Mouse (Mus musculus) heart, embryonic 14.5 days (tissue): ENCODE data around the gene Slc2a12. TPM values are rescaled to one million over a fixed set of nuclear protein-coding genes. Genes with fewer than 3 reads are reported as not detected.
A peak's percentile ranks its signal among the peaks of the same experiment; 100 is the strongest.

ENCODE experiments used
- ATAC-seq: fragments of 200-750 bp; cut with Nextera tagmentation; 2 replicates; pipeline ENCODE4 v1.8.0; 2017; ENCODE audit warnings: low read depth, moderate TSS enrichment; ENCODE audit not compliant: insufficient number of reproducible peaks, insufficient read depth, low FRiP score
- H3K27ac ChIP-seq, 2 experiments: fragments of 200-500 bp in 1 of 2; fragments of 300-500 bp in 1 of 2; sonication (generic) in 1 of 2; replicated peaks in 1 of 2; 2 replicates each; pipeline ENCODE4 v1.5.1; 2012 to 2014; ENCODE audit warnings: low read depth in 2 of 2, low read length in 2 of 2, control low read depth in 1 of 2, mild to moderate bottlenecking in 1 of 2, mixed read lengths in 1 of 2; ENCODE audit not compliant: control insufficient read depth in 1 of 2, insufficient read depth in 1 of 2
- H3K27me3 ChIP-seq: fragments of 300-500 bp; sonication (generic); 2 replicates; pipeline ENCODE4 v1.6.1; 2014; ENCODE audit warnings: mild to moderate bottlenecking, low read length, control low read depth; ENCODE audit not compliant: control insufficient read depth, insufficient read depth
- H3K36me3 ChIP-seq: fragments of 300-500 bp; sonication (generic); 2 replicates; pipeline ENCODE4 v1.6.1; 2014; ENCODE audit warnings: mild to moderate bottlenecking, control low read depth, low read length, mixed read lengths; ENCODE audit not compliant: control insufficient read depth, insufficient read depth
- H3K4me1 ChIP-seq, 2 experiments: fragments of 200-500 bp in 1 of 2; fragments of 300-500 bp in 1 of 2; sonication (generic) in 1 of 2; 2 replicates each; pipeline ENCODE4 v1.6.1; 2012 to 2014; ENCODE audit warnings: low read length in 2 of 2, control low read depth in 1 of 2, mixed read lengths in 1 of 2; ENCODE audit not compliant: control insufficient read depth in 2 of 2, insufficient read depth in 2 of 2
- H3K4me2 ChIP-seq: fragments of 300-500 bp; sonication (generic); 2 replicates; pipeline ENCODE4 v1.6.1; 2014; ENCODE audit warnings: mild to moderate bottlenecking, low read length
- H3K4me3 ChIP-seq, 2 experiments: fragments of 200-500 bp in 1 of 2; fragments of 300-500 bp in 1 of 2; sonication (generic) in 1 of 2; 2 replicates each; pipeline ENCODE4 v1.5.1; 2012 to 2014; ENCODE audit warnings: low read length in 2 of 2, mild to moderate bottlenecking in 2 of 2, control low read depth in 1 of 2, low read depth in 1 of 2, moderate library complexity in 1 of 2; ENCODE audit not compliant: control insufficient read depth in 1 of 2, insufficient read depth in 1 of 2
- H3K9ac ChIP-seq: fragments of 300-500 bp; sonication (generic); 2 replicates; pipeline ENCODE4 v1.6.1; 2014; ENCODE audit warnings: mild to moderate bottlenecking, low read length
- H3K9me3 ChIP-seq: fragments of 300-500 bp; sonication (generic); 2 replicates; pipeline ENCODE4 v1.6.1; 2016; ENCODE audit warnings: low read length, control low read depth; ENCODE audit not compliant: control insufficient read depth
- WGBS: fragments of 180-500 bp; shearing (Covaris S2); extraction: QIAGEN DNeasy Blood & Tissue Kit; methylation state at CpG from one replicate; pipeline ENCODE4 v1.1.7; 2014; 5-methylcytosine and 5-hydroxymethylcytosine counted together
- polyA plus RNA-seq: library from polyadenylated mRNA; unstranded; fragments of >200 nt; fragmentation: Nextera tagmentation; extraction: Ambion mirVana; gene quantifications from 2 replicates; pipeline ENCODE4 v1.2.1, GENCODE M21; 2014

Gene Slc2a12
- polyA plus RNA-seq, 1 experiment from 2014 or later: 1.8 TPM

GRCm38 (mm10) chr10:22718475-22718874, 73.7 kb downstream of the Slc2a12 start:
- no peak overlapping the region for H3K4me2 ChIP-seq
- H3K27ac ChIP-seq: no peak overlapping the region
- peaks cover 0 to 17% of the 10 kb centered on the region in 2 experiments; a peak in 3 of 4 replicates for H3K4me1 ChIP-seq
- no peaks in the 10 kb centered on the region for H3K9me3 ChIP-seq
- 12% methylated on average over 4 of the region's 4 CpGs for WGBS
- H3K9ac ChIP-seq: no peak overlapping the region
- no peaks in the 10 kb centered on the region for H3K27me3 ChIP-seq
- no peak overlapping the region for H3K4me3 ChIP-seq
- ATAC-seq: no peak
- H3K36me3 ChIP-seq: no peaks in the 10 kb centered on the region

DNA sequence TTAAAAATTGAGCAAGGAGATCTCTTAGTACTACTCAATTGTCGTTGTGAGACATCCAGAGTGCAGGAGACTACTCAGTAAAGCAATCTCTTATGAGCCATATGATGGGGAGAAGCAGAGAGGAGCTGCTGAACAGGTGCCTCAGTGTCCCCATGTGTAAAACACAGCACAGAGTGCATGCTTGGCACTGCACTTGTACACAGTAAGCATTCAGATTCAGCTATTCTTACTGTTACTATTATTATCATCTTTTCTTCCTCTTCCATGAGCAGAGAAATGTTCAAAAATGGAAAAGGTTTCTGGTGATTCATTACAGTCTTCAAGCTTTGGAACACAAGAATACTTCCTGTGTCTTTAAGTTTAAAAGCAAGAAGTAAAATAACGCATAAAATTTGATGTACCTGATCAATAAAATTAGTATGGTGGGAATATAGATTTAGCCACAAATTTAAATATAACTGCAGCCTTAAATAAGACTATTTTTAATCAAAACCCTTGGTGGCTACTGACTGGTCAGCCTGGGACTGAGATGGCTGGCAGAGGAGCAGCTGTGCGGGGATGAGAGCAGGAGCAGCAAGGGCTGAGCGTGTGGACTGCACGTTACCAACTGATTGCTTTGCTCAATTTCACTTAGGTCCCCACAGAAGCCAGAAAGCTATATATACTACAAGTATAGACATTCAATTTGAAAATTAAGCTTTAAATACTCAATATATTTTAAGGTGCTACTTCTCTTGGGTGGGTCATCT, 76.1 kb downstream of the Slc2a12 start:
- WGBS: 82% methylated on average over 5 of the region's 5 CpGs
- Histone ChIP-seq H3K9me3 (no peaks in the 10 kb centered on the region), H3K36me3 (no peaks in the 10 kb centered on the region), H3K4me3 (no peak overlapping the region), H3K27ac (no peak overlapping the region), H3K4me2 (no peak overlapping the region), H3K4me1 (peaks cover 2 to 17% of the 10 kb centered on the region in 2 experiments), H3K9ac (no peak overlapping the region), H3K27me3 (no peaks in the 10 kb centered on the region)
- no peak for ATAC-seq

GRCm38 (mm10) chr10:22725166-22725565, 80.4 kb downstream of the Slc2a12 start:
- Histone ChIP-seq H3K9me3 (no peaks in the 10 kb centered on the region), H3K27me3 (no peaks in the 10 kb centered on the region), H3K27ac (no peak overlapping the region), H3K4me3 (no peak overlapping the region), H3K36me3 (no peaks in the 10 kb centered on the region), H3K9ac (no peak overlapping the region), H3K4me1 (peaks cover 2 to 22% of the 10 kb centered on the region in 2 experiments; a peak in 3 of 4 replicates), H3K4me2 (no peak overlapping the region)
- WGBS: 47% methylated on average over 4 of the region's 4 CpGs
- no peak for ATAC-seq

DNA sequence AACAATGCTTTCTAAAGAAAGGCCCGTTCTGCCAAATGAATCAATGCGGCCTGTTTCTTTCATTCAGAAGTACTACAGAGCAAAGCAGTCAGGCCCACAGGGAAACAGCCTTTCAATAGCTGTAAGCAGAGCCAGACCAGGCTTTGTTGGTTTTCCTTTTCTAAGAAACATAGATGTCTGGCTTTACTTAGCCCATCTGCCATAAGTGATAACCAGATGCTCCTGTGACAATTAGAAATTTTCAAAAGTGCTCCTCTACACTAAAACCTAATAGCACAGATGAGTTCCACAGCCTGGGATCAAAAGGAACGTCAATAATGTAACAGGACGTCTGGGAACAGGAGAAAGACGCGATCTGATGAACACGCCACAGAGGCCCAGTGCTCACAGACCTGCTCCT, 81.5 kb downstream of the Slc2a12 start:
- ATAC-seq: no peak
- H3K36me3 ChIP-seq: no peaks in the 10 kb centered on the region
- no peaks in the 10 kb centered on the region for H3K27me3 ChIP-seq
- peaks cover 2 to 18% of the 10 kb centered on the region in 2 experiments; a peak in 3 of 4 replicates for H3K4me1 ChIP-seq
- 67% methylated on average over 7 of the region's 7 CpGs for WGBS
- H3K4me2 ChIP-seq: no peak overlapping the region
- H3K4me3 ChIP-seq: no peak overlapping the region
- H3K9me3 ChIP-seq: no peaks in the 10 kb centered on the region
- H3K27ac ChIP-seq: no peak overlapping the region
- H3K9ac ChIP-seq: no peak overlapping the region

DNA sequence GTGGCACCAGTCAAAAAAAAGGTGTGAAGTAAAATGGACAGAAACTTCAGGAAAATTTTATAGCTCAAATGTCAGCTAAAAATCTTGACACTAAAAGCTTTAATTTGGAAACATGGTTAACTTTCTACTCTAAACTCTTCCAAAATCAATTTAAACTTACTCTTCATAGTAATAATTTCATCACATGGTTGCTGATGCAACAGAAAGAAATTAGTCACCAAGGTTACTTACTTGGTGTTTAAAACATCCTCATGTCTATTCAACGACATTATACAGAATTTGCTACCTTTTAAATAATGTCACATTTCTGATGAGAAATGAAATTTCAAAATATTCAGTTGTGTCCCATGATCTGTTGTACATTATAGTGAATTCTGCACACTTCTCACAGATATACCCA, 83.4 kb downstream of the Slc2a12 start:
- no peak overlapping the region for H3K9ac ChIP-seq
- no peaks in the 10 kb centered on the region for H3K36me3 ChIP-seq
- H3K4me3 ChIP-seq: no peak overlapping the region
- H3K9me3 ChIP-seq: no peaks in the 10 kb centered on the region
- H3K27ac ChIP-seq: no peak overlapping the region
- no peak for ATAC-seq
- peaks cover 6 to 18% of the 10 kb centered on the region in 2 experiments for H3K4me1 ChIP-seq
- no peaks in the 10 kb centered on the region for H3K27me3 ChIP-seq
- no peak overlapping the region for H3K4me2 ChIP-seq
- 87% methylated on average over 1 of the region's 1 CpGs for WGBS

- no peaks in the 10 kb centered on the region for H3K36me3 ChIP-seq
- H3K4me3 ChIP-seq: peak overlapping the region; percentile 82 to 95
- no peaks in the 10 kb centered on the region for H3K9me3 ChIP-seq
- H3K9ac ChIP-seq: peak overlapping the region; percentile 91
- H3K4me2 ChIP-seq: peak overlapping the region; percentile 89
- peaks cover 4 to 18% of the 10 kb centered on the region in 2 experiments for H3K4me1 ChIP-seq
- no peaks in the 10 kb centered on the region for H3K27me3 ChIP-seq
- peak overlapping the region in 1 of 2 experiments; percentile 93; a peak in 2 of 4 replicates for H3K27ac ChIP-seq
- peak; percentile 67 for ATAC-seq
- WGBS: under 1% methylated on average over 39 of the region's 39 CpGs
These were observed 85.6 kb downstream of the Slc2a12 start for GRCm38 (mm10) chr10:22730266-22730991.

DNA sequence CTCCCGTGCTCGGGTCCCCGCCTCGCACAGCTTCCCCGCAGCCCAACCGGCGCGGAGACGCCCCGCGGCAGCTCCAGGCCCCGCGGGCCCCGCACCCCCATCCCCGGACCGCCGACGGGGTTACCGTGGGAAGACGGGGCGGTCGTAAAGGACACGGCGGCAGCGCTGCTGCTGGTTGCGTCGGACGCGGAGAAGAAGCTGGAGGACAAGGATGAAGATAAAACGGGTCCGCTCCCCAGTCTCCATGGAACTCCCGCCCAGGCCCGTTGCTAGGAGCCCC, 86.1 kb downstream of the Slc2a12 start:
- Histone ChIP-seq H3K36me3 (no peaks in the 10 kb centered on the region), H3K4me1 (peaks cover 4 to 18% of the 10 kb centered on the region in 2 experiments), H3K27ac (peak overlapping the region; percentile 61 to 93; a peak in 3 of 4 replicates), H3K9me3 (no peaks in the 10 kb centered on the region), H3K4me3 (peak overlapping the region; percentile 82 to 95), H3K27me3 (no peaks in the 10 kb centered on the region), H3K9ac (peak overlapping the region; percentile 91), H3K4me2 (peak overlapping the region; percentile 89)
- ATAC-seq: no peak
- WGBS: under 1% methylated on average over 32 of the region's 33 CpGs
